Mouse (Mus musculus): ENCODE measurements around the gene Ccdc181. TPM values are rescaled to one million over a fixed set of nuclear protein-coding genes. Genes with fewer than 3 reads are reported as not detected.

The Ccdc181 gene
- polyA plus RNA-seq, 1 experiment: 1.4 TPM

DNA sequence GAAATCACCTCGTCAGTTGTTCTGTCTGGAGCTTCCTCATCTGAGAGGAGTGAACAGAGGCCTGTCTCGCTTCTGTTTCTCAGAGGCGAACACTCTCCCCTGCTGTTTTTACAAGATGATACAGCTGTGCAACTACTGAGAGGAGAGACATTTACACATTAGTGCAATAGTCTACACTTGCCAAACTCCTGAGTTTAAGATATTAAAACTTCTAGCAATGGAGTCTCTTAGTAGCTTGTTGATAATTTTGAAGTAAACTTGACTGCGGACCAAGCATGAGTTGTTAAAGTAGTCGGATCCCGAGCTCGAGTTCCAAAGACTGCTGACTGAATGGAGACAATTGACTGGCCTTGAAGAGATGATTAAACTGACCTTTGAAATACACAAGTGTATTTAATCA, 52.4 kb downstream of the Ccdc181 start:
- Histone ChIP-seq H3K4me1 (ENCODE audit: control insufficient read depth, insufficient read depth, insufficient read length, low read length) (no peaks in the 10 kb centered on the region), H3K27me3 (ENCODE audit: control insufficient read depth, insufficient read depth, low read length) (no peaks in the 10 kb centered on the region), H3K4me3 (ENCODE audit: low read depth, low read length) (no peak overlapping the region), H3K27ac (ENCODE audit: insufficient read depth, low read depth, low read length) (no peak overlapping the region), H3K36me3 (ENCODE audit: control insufficient read depth, insufficient read depth, low read length) (no peaks in the 10 kb centered on the region)
- WGBS: 74% methylated on average over 7 of the region's 7 CpGs
- TF ChIP-seq POLR2A (IDR thresholded peaks at IDR 0.05; ENCODE audit: low read depth, low read length): no peak
- no peak for TF ChIP-seq CTCF (IDR thresholded peaks at IDR 0.05; ENCODE audit: extremely low read depth, insufficient read length, insufficient replicate concordance, low read depth, low read length)

DNA sequence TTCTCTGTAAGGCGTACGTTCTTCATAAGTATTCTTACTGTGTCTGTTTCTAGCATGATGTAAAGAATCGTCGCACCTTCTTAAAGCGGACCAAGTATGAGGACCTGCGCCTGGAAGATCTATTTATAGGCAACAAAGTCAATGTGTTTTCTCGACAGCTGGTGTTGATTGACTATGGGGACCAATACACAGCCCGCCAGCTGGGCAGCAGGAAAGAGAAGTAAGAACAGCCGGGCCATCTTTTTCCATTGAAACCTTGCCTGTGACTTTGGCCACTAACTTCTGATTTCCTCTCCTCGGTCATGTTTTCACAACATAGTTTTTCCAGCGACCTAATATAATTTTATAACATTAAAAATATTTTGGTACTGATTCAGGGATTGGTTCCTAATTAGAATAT, 57.2 kb downstream of the Ccdc181 start:
- 93% methylated on average over 11 of the region's 11 CpGs for WGBS
- H3K36me3 ChIP-seq (ENCODE audit: control insufficient read depth, insufficient read depth, low read length): peaks cover 1% of the 10 kb centered on the region; the same call in 1 of the 2 replicates
- peaks cover 2% of the 10 kb centered on the region; the same call in 1 of the 2 replicates for H3K4me1 ChIP-seq (ENCODE audit: control insufficient read depth, insufficient read depth, insufficient read length, low read length)
- H3K27me3 ChIP-seq (ENCODE audit: control insufficient read depth, insufficient read depth, low read length): no peaks in the 10 kb centered on the region
- no peak overlapping the region for H3K27ac ChIP-seq (ENCODE audit: insufficient read depth, low read depth, low read length)
- H3K4me3 ChIP-seq (ENCODE audit: low read depth, low read length): no peak overlapping the region
- TF ChIP-seq CTCF (IDR thresholded peaks at IDR 0.05; ENCODE audit: extremely low read depth, insufficient read length, insufficient replicate concordance, low read depth, low read length) (no peak), POLR2A (IDR thresholded peaks at IDR 0.05; ENCODE audit: low read depth, low read length) (no peak)

DNA sequence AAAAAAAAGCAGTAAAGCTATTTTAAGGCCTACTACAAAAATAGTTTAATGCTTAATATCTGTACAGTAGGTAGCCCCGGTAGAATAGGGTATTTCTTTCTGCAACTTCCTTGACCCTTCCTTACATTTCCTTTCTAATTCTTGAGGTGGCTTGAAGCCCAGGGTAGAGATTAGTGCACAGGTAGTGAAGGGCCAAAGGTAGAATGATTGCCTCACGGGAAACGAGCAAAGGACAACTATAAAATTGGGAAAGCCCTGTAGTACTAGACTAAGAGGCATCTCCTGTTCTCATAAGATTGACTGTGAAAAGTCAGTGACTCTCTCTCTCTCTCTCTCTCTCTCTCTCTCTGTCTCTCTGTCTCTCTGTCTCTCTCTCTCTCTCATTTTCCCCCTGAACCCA, 60.0 kb downstream of the Ccdc181 start:
- WGBS: 32% methylated on average over 3 of the region's 3 CpGs
- TF ChIP-seq CTCF (IDR thresholded peaks at IDR 0.05; ENCODE audit: extremely low read depth, insufficient read length, insufficient replicate concordance, low read depth, low read length): no peak
- no peak for TF ChIP-seq POLR2A (IDR thresholded peaks at IDR 0.05; ENCODE audit: low read depth, low read length)

GRCm38 (mm10) chr1:164335846-164336245, 60.5 kb downstream of the Ccdc181 start:
- no peak for TF ChIP-seq CTCF (IDR thresholded peaks at IDR 0.05; ENCODE audit: extremely low read depth, insufficient read length, insufficient replicate concordance, low read depth, low read length)
- TF ChIP-seq POLR2A (IDR thresholded peaks at IDR 0.05; ENCODE audit: low read depth, low read length): no peak
- peaks cover 1% of the 10 kb centered on the region; the same call in 1 of the 2 replicates for H3K36me3 ChIP-seq (ENCODE audit: control insufficient read depth, insufficient read depth, low read length)
- no peak overlapping the region for H3K4me3 ChIP-seq (ENCODE audit: low read depth, low read length)
- H3K27ac ChIP-seq (ENCODE audit: insufficient read depth, low read depth, low read length): peak overlapping the region; percentile 53
- 67% methylated on average over 4 of the region's 4 CpGs for WGBS
- peaks cover 4% of the 10 kb centered on the region; the same call in 1 of the 2 replicates for H3K4me1 ChIP-seq (ENCODE audit: control insufficient read depth, insufficient read depth, insufficient read length, low read length)
- no peaks in the 10 kb centered on the region for H3K27me3 ChIP-seq (ENCODE audit: control insufficient read depth, insufficient read depth, low read length)

More for the DNA sequence above, 60.0 kb downstream of the Ccdc181 start:
- Histone ChIP-seq H3K36me3 (ENCODE audit: control insufficient read depth, insufficient read depth, low read length) (peaks cover 1% of the 10 kb centered on the region; the same call in 1 of the 2 replicates), H3K27me3 (ENCODE audit: control insufficient read depth, insufficient read depth, low read length) (no peaks in the 10 kb centered on the region), H3K4me3 (ENCODE audit: low read depth, low read length) (no peak overlapping the region), H3K27ac (ENCODE audit: insufficient read depth, low read depth, low read length) (peak overlapping the region; percentile 53), H3K4me1 (ENCODE audit: control insufficient read depth, insufficient read depth, insufficient read length, low read length) (peaks cover 4% of the 10 kb centered on the region; the same call in 1 of the 2 replicates)

Other genes with a start within 250 kb of the Ccdc181 start
- gene Sele, start 227.4 kb upstream of the Ccdc181 start, polyA plus RNA-seq (2012; rRNA removed): 0.08 TPM in 1 of 2 replicates, not detected in the other
- gene Sell, start 213.6 kb upstream of the Ccdc181 start, polyA plus RNA-seq (2012; rRNA removed): 0.70 and 0.75 TPM in 2 replicates
- 0.63 and 1.0 TPM in 2 replicates for gene Selp, start 160.3 kb upstream of the Ccdc181 start, polyA plus RNA-seq (2012; rRNA removed)
- gene F5, start 123.7 kb upstream of the Ccdc181 start, polyA plus RNA-seq (2012; rRNA removed): 0.23 and 1.2 TPM in 2 replicates
- 7.2 and 7.4 TPM in 2 replicates for gene Slc19a2, start 26.5 kb upstream of the Ccdc181 start, polyA plus RNA-seq (2012; rRNA removed)
- gene Nme7, start 28.5 kb downstream of the Ccdc181 start, polyA plus RNA-seq (2012; rRNA removed): 1.6 and 1.9 TPM in 2 replicates
- gene Blzf1, start 31.9 kb downstream of the Ccdc181 start, polyA plus RNA-seq (2012; rRNA removed): 0.86 and 1.1 TPM in 2 replicates
- 204 and 369 TPM in 2 replicates for gene Atp1b1, start 182.8 kb downstream of the Ccdc181 start, polyA plus RNA-seq (2012; rRNA removed)

Measured in small intestine, adult 2 months (tissue).